Mouse (Mus musculus) central nervous system, embryonic 18 days (tissue): ENCODE results near the gene Gm1113. TPM values are rescaled to one million over a fixed set of nuclear protein-coding genes. Genes with fewer than 3 reads are reported as not detected.

Source experiments
- polyA plus RNA-seq: library from polyadenylated mRNA; depleted of rRNA; stranded (reverse); fragments of >200 nt; gene quantifications from 2 replicates; pipeline ENCODE4 v1.2.3, GENCODE M21; 2012; rRNA removed

Gm1113 gene
- polyA plus RNA-seq = not detected in 2 replicates

GRCm38 (mm10) chr9:35518169-35518568 lies at the start of gene Gm1113:
Gm1113 (minus strand) TSS chr9:35518269.

GRCm38 (mm10) chr9:35558257-35559008 lies 40.4 kb upstream of the Gm1113 start, which contains the start of the genes Ddx25 and Pus3:
Ddx25 (minus strand) TSS chr9:35558528.
Pus3 (plus strand) TSS chr9:35558595.

Other genes starting within 250 kb of the Gm1113 start
- gene Cdon, start 97.1 kb downstream of the Gm1113 start, polyA plus RNA-seq = 11.3 and 11.8 TPM in 2 replicates
- gene Ddx25, start 40.3 kb upstream of the Gm1113 start, polyA plus RNA-seq = 16.9 and 17.4 TPM in 2 replicates
- 15.5 and 17.2 TPM in 2 replicates for gene Pus3, start 40.3 kb upstream of the Gm1113 start, polyA plus RNA-seq
- gene Pate2, start 52.0 kb upstream of the Gm1113 start, polyA plus RNA-seq = 1.4 TPM in 2 replicates
- 12.1 and 12.5 TPM in 2 replicates for gene Hyls1, start 52.1 kb upstream of the Gm1113 start, polyA plus RNA-seq
- gene Pate4, start 93.7 kb upstream of the Gm1113 start, polyA plus RNA-seq = not detected in 2 replicates
- gene Pate3, start 129.9 kb upstream of the Gm1113 start, polyA plus RNA-seq = not detected in 2 replicates
- gene Pate1, start 169.1 kb upstream of the Gm1113 start, polyA plus RNA-seq = not detected in 2 replicates
- not detected in 2 replicates for gene Gm17677, start 222.8 kb upstream of the Gm1113 start, polyA plus RNA-seq